Mouse (Mus musculus) adrenal gland, postnatal 25 days (tissue): ENCODE results near the gene Hist2h4. TPM values are rescaled to one million over a fixed set of nuclear protein-coding genes. Genes with fewer than 3 reads are reported as not detected.
"Not testable (repeated sequence)": the region's sequence is repeated elsewhere in the genome, so short reads cannot be mapped to it uniquely, and the experiment has no call there.

Experiments used
- DNase-seq: peaks from one replicate; pipeline ENCODE4 v3.0.0; 2021; ENCODE audit warnings: mixed read lengths
- microRNA-seq, 2 experiments: library from miRNA; unstranded; fragments of <30 nt; microRNA quantifications; one replicate each; pipeline ENCODE4 v1.2.0; 2021
- total RNA-seq: library from RNA; stranded (reverse); gene quantifications from 2 replicates; pipeline ENCODE4 v1.2.3, GENCODE M21; 2021

The Hist2h4 gene
- total RNA-seq, 1 experiment from 2014 or later, result 32.3 TPM

DNA sequence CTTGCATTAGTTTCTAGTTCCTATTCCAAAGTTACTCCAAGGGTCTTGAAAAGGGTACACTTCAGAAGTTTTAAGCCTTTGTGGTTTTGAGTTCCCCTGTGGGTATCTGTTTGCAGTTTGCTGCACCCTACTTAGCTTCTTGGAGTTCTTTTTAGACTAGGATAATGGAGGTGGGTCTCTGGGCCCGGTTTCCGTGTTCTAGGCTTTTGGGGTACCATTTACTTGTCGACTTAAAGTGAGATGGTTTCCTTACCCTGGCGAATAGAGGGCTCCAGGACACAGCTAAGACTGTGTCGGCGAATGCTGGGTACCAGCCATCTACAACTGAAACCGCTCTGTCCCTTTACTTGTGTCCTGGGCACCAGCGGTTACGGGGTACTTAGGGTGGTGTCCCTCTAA, 41.5 kb downstream of the Hist2h4 start:
- no peak for DNase-seq

DNA sequence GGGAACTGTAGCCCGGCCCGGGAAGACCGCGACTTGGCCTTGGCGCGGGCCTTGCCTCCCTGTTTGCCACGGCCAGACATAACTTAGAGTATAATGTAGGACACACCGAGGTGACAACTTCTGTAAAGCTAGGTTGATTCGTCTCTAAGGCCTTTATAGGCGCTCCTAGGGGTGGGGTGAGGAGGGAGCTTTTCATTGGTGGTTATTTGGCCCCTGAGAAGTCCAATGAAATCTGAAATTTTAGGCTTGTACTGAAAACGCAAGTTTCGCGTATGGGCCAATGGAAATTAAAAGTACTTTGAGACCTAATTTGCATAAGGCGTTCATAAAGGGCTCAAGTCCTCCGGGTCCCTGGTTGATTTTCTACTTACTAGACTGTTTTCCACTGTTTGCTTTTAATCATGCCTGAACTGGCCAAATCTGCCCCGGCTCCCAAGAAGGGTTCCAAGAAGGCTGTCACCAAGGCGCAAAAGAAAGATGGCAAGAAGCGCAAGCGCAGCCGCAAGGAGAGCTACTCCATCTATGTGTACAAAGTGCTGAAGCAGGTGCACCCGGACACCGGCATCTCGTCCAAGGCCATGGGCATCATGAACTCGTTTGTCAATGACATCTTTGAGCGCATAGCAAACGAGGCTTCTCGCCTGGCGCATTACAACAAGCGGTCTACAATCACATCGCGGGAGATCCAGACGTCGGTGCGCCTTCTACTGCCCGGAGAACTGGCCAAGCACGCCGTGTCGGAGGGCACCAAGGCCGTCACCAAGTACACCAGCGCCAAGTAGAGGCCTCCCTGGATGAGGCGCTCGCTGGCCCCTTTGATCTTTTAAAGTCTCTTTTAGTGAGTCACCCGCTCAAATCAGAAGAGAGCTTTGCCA, 42.1 kb downstream of the Hist2h4 start, which contains the start of the genes Hist2h2ac and Hist2h2be:
Gene Hist2h2ac, minus strand, starts transcription at position 116 of the 875 bp plus-strand sequence.
Gene Hist2h2be, plus strand, starts transcription at position 355 of the 875 bp plus-strand sequence.
- peak; percentile 80 for DNase-seq

DNA sequence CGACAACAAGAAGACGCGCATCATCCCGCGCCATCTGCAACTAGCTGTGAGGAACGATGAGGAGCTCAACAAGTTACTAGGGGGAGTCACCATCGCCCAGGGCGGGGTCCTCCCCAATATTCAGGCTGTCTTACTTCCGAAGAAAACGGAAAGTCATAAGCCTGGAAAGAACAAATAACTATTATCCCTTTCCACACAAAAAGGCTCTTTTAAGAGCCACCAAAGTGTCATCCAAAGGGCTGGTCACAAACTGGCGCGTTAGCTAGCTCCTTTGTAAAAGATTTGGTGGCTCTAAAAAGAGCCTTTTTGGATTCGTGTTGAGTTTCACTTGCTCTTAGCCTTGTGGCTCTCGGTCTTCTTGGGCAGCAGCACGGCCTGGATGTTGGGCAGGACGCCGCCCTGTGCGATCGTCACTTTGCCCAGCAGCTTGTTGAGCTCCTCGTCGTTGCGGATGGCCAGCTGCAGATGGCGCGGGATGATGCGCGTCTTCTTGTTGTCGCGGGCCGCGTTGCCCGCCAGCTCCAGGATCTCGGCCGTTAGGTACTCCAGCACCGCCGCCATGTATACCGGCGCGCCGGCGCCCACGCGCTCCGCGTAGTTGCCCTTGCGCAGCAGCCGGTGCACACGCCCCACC, 42.9 kb downstream of the Hist2h4 start:
- DNase-seq, result not testable (repeated sequence)

DNA sequence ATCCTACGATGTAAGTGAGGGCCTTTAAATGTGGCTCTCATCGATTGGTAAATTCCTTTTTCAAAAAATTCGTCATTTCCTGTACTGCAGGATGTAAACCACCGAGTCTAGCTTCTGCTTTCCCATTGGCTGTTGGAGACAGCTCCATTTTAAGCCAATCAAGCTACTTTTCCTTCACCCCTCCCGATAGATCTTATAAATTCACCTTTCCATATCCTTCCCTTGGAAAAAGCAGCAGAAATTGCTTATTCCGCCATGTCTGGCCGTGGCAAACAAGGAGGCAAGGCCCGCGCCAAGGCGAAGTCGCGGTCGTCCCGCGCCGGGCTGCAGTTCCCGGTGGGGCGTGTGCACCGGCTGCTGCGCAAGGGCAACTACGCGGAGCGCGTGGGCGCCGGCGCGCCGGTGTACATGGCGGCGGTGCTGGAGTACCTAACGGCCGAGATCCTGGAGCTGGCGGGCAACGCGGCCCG, 43.4 kb downstream of the Hist2h4 start, which contains the start of the genes Bola1 and Hist2h2ab:
Gene Bola1, minus strand, starts transcription at position 49 of the 470 bp plus-strand sequence.
Gene Hist2h2ab, plus strand, starts transcription at position 205 of the 470 bp plus-strand sequence.
- DNase-seq, result peak; percentile 61

DNA sequence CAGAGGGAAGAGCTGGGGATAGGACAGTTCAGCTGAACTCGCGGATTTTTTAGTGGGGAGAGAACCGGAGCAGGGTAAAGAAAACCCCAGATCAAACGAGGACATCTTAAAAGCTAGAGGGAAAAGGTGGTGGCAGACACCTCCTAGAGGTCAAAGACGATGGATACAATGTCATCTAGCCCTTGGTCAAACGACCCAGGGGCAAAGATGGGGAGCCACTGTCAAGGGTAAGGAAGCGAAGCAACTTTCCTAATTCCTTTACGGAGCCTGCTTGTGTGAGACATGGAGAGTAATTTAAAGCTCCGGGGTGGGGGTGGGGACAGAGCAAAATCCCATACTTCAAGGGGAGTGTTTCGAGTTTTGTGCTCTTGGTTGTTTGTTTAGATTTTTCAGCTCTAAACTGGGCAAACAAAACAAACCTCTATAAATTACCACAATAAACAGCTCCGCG, 43.9 kb downstream of the Hist2h4 start:
- DNase-seq, result no peak

Small RNAs within 50 kb of the gene (microRNA-seq; reads per million reads assigned to microRNA genes)
- 0 to 0.34 reads per million in 2 experiments for gene Gm44492
- gene Gm47311, result 0 reads per million in 2 experiments
- gene Gm47313, result 0 reads per million in 2 experiments

Other genes starting within 250 kb of the Hist2h4 start
- 39.0 and 41.2 TPM in 2 replicates for gene Vps45, start 204.8 kb downstream of the Hist2h4 start, total RNA-seq
- gene Otud7b, start 158.8 kb downstream of the Hist2h4 start, total RNA-seq, result 25.8 and 40.5 TPM in 2 replicates
- gene Mtmr11, start 101.3 kb downstream of the Hist2h4 start, total RNA-seq, result 16.3 and 27.0 TPM in 2 replicates
- 55.3 and 58.9 TPM in 2 replicates for gene Sf3b4, start 91.0 kb downstream of the Hist2h4 start, total RNA-seq
- 7.3 and 11.8 TPM in 2 replicates for gene Sv2a, start 82.2 kb downstream of the Hist2h4 start, total RNA-seq
- gene Bola1, start 43.6 kb downstream of the Hist2h4 start, total RNA-seq, result 39.3 and 42.4 TPM in 2 replicates
- 7.7 and 10.9 TPM in 2 replicates for gene Hist2h2ab, start 43.4 kb downstream of the Hist2h4 start, total RNA-seq
- gene Hist2h2ac, start 42.4 kb downstream of the Hist2h4 start, total RNA-seq, result 62.8 and 86.8 TPM in 2 replicates
- gene Hist2h2be, start 42.2 kb downstream of the Hist2h4 start, total RNA-seq, result 19.4 and 21.7 TPM in 2 replicates
- 37.2 and 60.7 TPM in 2 replicates for gene Hist2h3c2, start 24.2 kb downstream of the Hist2h4 start, total RNA-seq
- gene Hist2h2aa2, start 23.0 kb downstream of the Hist2h4 start, total RNA-seq, result 555 and 742 TPM in 2 replicates
- gene Hist2h2aa1, start 17.8 kb downstream of the Hist2h4 start, total RNA-seq, result 17.4 TPM in 1 of 2 replicates, not detected in the other
- 1.9 TPM in 1 of 2 replicates, not detected in the other for gene Hist2h3c1, start 16.6 kb downstream of the Hist2h4 start, total RNA-seq
- gene Hist2h3b, start 5.3 kb upstream of the Hist2h4 start, total RNA-seq, result 114 and 165 TPM in 2 replicates
- 138 and 170 TPM in 2 replicates for gene Hist2h2bb, start 6.4 kb upstream of the Hist2h4 start, total RNA-seq
- gene Fcgr1, start 30.7 kb upstream of the Hist2h4 start, total RNA-seq, result 1.0 and 1.4 TPM in 2 replicates
- not detected in 2 replicates for gene BC107364, start 189.0 kb upstream of the Hist2h4 start, total RNA-seq